Mouse (Mus musculus): ENCODE measurements around the gene Aldh3a1. TPM values are rescaled to one million over a fixed set of nuclear protein-coding genes. Genes with fewer than 3 reads are reported as not detected.

The Aldh3a1 gene
- polyA plus RNA-seq, 1 experiment from 2014 or later = not detected

GRCm38 (mm10) chr11:61222971-61223745, 15.8 kb downstream of the Aldh3a1 start:
- no peak overlapping the region for H3K9ac ChIP-seq (ENCODE audit: low read length)
- H3K27me3 ChIP-seq (replicated peaks; ENCODE audit: control insufficient read depth, insufficient read depth, low read length) = no peaks in the 10 kb centered on the region
- H3K4me1 ChIP-seq (replicated peaks; ENCODE audit: control insufficient read depth, insufficient read depth, low read length) = 0 out of 2 replicates have a peak, but pooled peaks cover 3% of the 10 kb centered on the region
- no peaks in the 10 kb centered on the region for H3K36me3 ChIP-seq (ENCODE audit: control insufficient read depth, insufficient read depth, low read length)
- no peaks in the 10 kb centered on the region for H3K9me3 ChIP-seq (ENCODE audit: control insufficient read depth, low read length)
- 89% methylated on average over 9 of the region's 9 CpGs for WGBS
- no peak overlapping the region for H3K4me2 ChIP-seq (ENCODE audit: low read length)
- no peak overlapping the region for H3K27ac ChIP-seq (ENCODE audit: low read depth)
- no peak overlapping the region for H3K4me3 ChIP-seq (ENCODE audit: low read depth, low read length)
- no peak for DNase-seq (ENCODE audit: low spot score)
- ATAC-seq (replicated peaks; ENCODE audit: low FRiP score, low TSS enrichment, low read depth) = no peak

- ATAC-seq (replicated peaks; ENCODE audit: low FRiP score, low TSS enrichment, low read depth) (no peak), DNase-seq (ENCODE audit: low spot score) (no peak)
- Histone ChIP-seq H3K36me3 (ENCODE audit: control insufficient read depth, insufficient read depth, low read length) (no peaks in the 10 kb centered on the region), H3K9ac (ENCODE audit: low read length) (no peak overlapping the region), H3K27ac (ENCODE audit: low read depth) (no peak overlapping the region), H3K4me1 (replicated peaks; ENCODE audit: control insufficient read depth, insufficient read depth, low read length) (0 out of 2 replicates have a peak, but pooled peaks cover 3% of the 10 kb centered on the region), H3K27me3 (replicated peaks; ENCODE audit: control insufficient read depth, insufficient read depth, low read length) (no peaks in the 10 kb centered on the region), H3K4me3 (ENCODE audit: low read depth, low read length) (no peak overlapping the region), H3K9me3 (ENCODE audit: control insufficient read depth, low read length) (no peaks in the 10 kb centered on the region), H3K4me2 (ENCODE audit: low read length) (no peak overlapping the region)
- 68% methylated on average over 6 of the region's 6 CpGs for WGBS
These were observed 17.0 kb downstream of the Aldh3a1 start for GRCm38 (mm10) chr11:61224234-61224744.

- no peak overlapping the region for H3K9ac ChIP-seq (ENCODE audit: low read length)
- no peaks in the 10 kb centered on the region for H3K27me3 ChIP-seq (replicated peaks; ENCODE audit: control insufficient read depth, insufficient read depth, low read length)
- 0 out of 2 replicates have a peak, but pooled peaks cover 3% of the 10 kb centered on the region for H3K4me1 ChIP-seq (replicated peaks; ENCODE audit: control insufficient read depth, insufficient read depth, low read length)
- WGBS = 89% methylated on average over 10 of the region's 10 CpGs
- ATAC-seq (replicated peaks; ENCODE audit: low FRiP score, low TSS enrichment, low read depth) (no peak), DNase-seq (ENCODE audit: low spot score) (no peak)
- no peaks in the 10 kb centered on the region for H3K36me3 ChIP-seq (ENCODE audit: control insufficient read depth, insufficient read depth, low read length)
- no peaks in the 10 kb centered on the region for H3K9me3 ChIP-seq (ENCODE audit: control insufficient read depth, low read length)
- H3K4me3 ChIP-seq (ENCODE audit: low read depth, low read length) = no peak overlapping the region
- H3K27ac ChIP-seq (ENCODE audit: low read depth) = no peak overlapping the region
- no peak overlapping the region for H3K4me2 ChIP-seq (ENCODE audit: low read length)
These were observed 17.6 kb downstream of the Aldh3a1 start for GRCm38 (mm10) chr11:61224907-61225306.

- ATAC-seq (replicated peaks; ENCODE audit: low FRiP score, low TSS enrichment, low read depth) (no peak), DNase-seq (ENCODE audit: low spot score) (no peak)
- Histone ChIP-seq H3K36me3 (ENCODE audit: control insufficient read depth, insufficient read depth, low read length) (no peaks in the 10 kb centered on the region), H3K4me3 (ENCODE audit: low read depth, low read length) (no peak overlapping the region), H3K9ac (ENCODE audit: low read length) (no peak overlapping the region), H3K27me3 (replicated peaks; ENCODE audit: control insufficient read depth, insufficient read depth, low read length) (no peaks in the 10 kb centered on the region), H3K27ac (ENCODE audit: low read depth) (no peak overlapping the region), H3K9me3 (ENCODE audit: control insufficient read depth, low read length) (no peaks in the 10 kb centered on the region), H3K4me1 (replicated peaks; ENCODE audit: control insufficient read depth, insufficient read depth, low read length) (0 out of 2 replicates have a peak, but pooled peaks cover 3% of the 10 kb centered on the region), H3K4me2 (ENCODE audit: low read length) (no peak overlapping the region)
- 68% methylated on average over 4 of the region's 4 CpGs for WGBS
These were observed 18.2 kb downstream of the Aldh3a1 start for GRCm38 (mm10) chr11:61225511-61225910.

- Histone ChIP-seq H3K9me3 (ENCODE audit: control insufficient read depth, low read length) (no peaks in the 10 kb centered on the region), H3K36me3 (ENCODE audit: control insufficient read depth, insufficient read depth, low read length) (no peaks in the 10 kb centered on the region), H3K4me1 (replicated peaks; ENCODE audit: control insufficient read depth, insufficient read depth, low read length) (peaks cover 3% of the 10 kb centered on the region; the same call in 1 of the 2 replicates), H3K9ac (ENCODE audit: low read length) (no peak overlapping the region), H3K27me3 (replicated peaks; ENCODE audit: control insufficient read depth, insufficient read depth, low read length) (no peaks in the 10 kb centered on the region), H3K27ac (ENCODE audit: low read depth) (no peak overlapping the region), H3K4me2 (ENCODE audit: low read length) (no peak overlapping the region), H3K4me3 (ENCODE audit: low read depth, low read length) (no peak overlapping the region)
- ATAC-seq (replicated peaks; ENCODE audit: low FRiP score, low TSS enrichment, low read depth) (no peak), DNase-seq (ENCODE audit: low spot score) (no peak)
- WGBS = 68% methylated on average over 6 of the region's 6 CpGs
These were observed 18.6 kb downstream of the Aldh3a1 start for GRCm38 (mm10) chr11:61225941-61226412.

GRCm38 (mm10) chr11:61227816-61228215, 20.5 kb downstream of the Aldh3a1 start:
- Histone ChIP-seq H3K9me3 (ENCODE audit: control insufficient read depth, low read length) (no peaks in the 10 kb centered on the region), H3K27me3 (replicated peaks; ENCODE audit: control insufficient read depth, insufficient read depth, low read length) (no peaks in the 10 kb centered on the region), H3K4me3 (ENCODE audit: low read depth, low read length) (no peak overlapping the region), H3K36me3 (ENCODE audit: control insufficient read depth, insufficient read depth, low read length) (no peaks in the 10 kb centered on the region), H3K9ac (ENCODE audit: low read length) (no peak overlapping the region), H3K27ac (ENCODE audit: low read depth) (no peak overlapping the region), H3K4me1 (replicated peaks; ENCODE audit: control insufficient read depth, insufficient read depth, low read length) (peaks cover 3% of the 10 kb centered on the region; the same call in 1 of the 2 replicates), H3K4me2 (ENCODE audit: low read length) (no peak overlapping the region)
- ATAC-seq (replicated peaks; ENCODE audit: low FRiP score, low TSS enrichment, low read depth) (no peak), DNase-seq (ENCODE audit: low spot score) (no peak)
- 78% methylated on average over 8 of the region's 8 CpGs for WGBS

GRCm38 (mm10) chr11:61228406-61228805, 21.1 kb downstream of the Aldh3a1 start:
- no peak for ATAC-seq (replicated peaks; ENCODE audit: low FRiP score, low TSS enrichment, low read depth)

GRCm38 (mm10) chr11:61231329-61231728, 24.0 kb downstream of the Aldh3a1 start:
- Histone ChIP-seq H3K36me3 (ENCODE audit: control insufficient read depth, insufficient read depth, low read length) (no peaks in the 10 kb centered on the region), H3K4me1 (replicated peaks; ENCODE audit: control insufficient read depth, insufficient read depth, low read length) (peaks cover under 1% of the 10 kb centered on the region; the same call in 1 of the 2 replicates), H3K27me3 (replicated peaks; ENCODE audit: control insufficient read depth, insufficient read depth, low read length) (no peaks in the 10 kb centered on the region), H3K9me3 (ENCODE audit: control insufficient read depth, low read length) (no peaks in the 10 kb centered on the region), H3K9ac (ENCODE audit: low read length) (no peak overlapping the region), H3K4me3 (ENCODE audit: low read depth, low read length) (no peak overlapping the region), H3K4me2 (ENCODE audit: low read length) (peak overlapping the region; percentile 2; the same call in 1 of the 2 replicates), H3K27ac (ENCODE audit: low read depth) (no peak overlapping the region)
- WGBS = 7% methylated on average over 9 of the region's 9 CpGs
- ATAC-seq (replicated peaks; ENCODE audit: low FRiP score, low TSS enrichment, low read depth) = peak; percentile 73; the same call in 1 of the 2 replicates
- DNase-seq (ENCODE audit: low spot score) = peak; percentile 73

More at GRCm38 (mm10) chr11:61228406-61228805, 21.1 kb downstream of the Aldh3a1 start:
- Histone ChIP-seq H3K36me3 (ENCODE audit: control insufficient read depth, insufficient read depth, low read length) (no peaks in the 10 kb centered on the region), H3K27ac (ENCODE audit: low read depth) (no peak overlapping the region), H3K9me3 (ENCODE audit: control insufficient read depth, low read length) (no peaks in the 10 kb centered on the region), H3K27me3 (replicated peaks; ENCODE audit: control insufficient read depth, insufficient read depth, low read length) (no peaks in the 10 kb centered on the region), H3K4me2 (ENCODE audit: low read length) (no peak overlapping the region), H3K4me1 (replicated peaks; ENCODE audit: control insufficient read depth, insufficient read depth, low read length) (peaks cover 3% of the 10 kb centered on the region; the same call in 1 of the 2 replicates), H3K9ac (ENCODE audit: low read length) (no peak overlapping the region), H3K4me3 (ENCODE audit: low read depth, low read length) (no peak overlapping the region)
- 75% methylated on average over 3 of the region's 3 CpGs for WGBS
- no peak for DNase-seq (ENCODE audit: low spot score)
